Mouse (Mus musculus): ENCODE data around the gene Aifm1. TPM values are rescaled to one million over a fixed set of nuclear protein-coding genes. Genes with fewer than 3 reads are reported as not detected.

The Aifm1 gene
- polyA plus RNA-seq, 1 experiment from 2014 or later: 45.9 TPM

DNA sequence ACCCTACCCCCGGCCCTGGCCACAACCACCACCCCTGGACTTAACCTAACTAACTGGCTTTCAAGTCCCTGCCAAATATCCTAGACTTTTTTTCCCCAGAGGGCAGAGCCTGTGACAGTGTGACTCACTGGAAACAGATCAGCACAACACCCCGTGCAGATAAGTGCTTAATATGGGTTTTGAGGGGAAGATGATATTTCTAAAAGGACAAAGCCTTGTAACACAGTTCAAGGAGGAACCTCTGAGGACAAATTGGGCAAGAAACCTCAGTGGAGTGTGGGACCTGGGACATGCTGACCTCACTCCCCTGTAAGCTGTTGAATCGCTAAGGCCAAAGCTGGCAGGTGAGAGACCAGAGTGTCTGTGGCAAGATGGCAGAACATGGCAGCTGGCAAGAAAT, 8.3 kb upstream of the Aifm1 start:
- Histone ChIP-seq H3K36me3 (ENCODE audit: control insufficient read depth, insufficient read depth, low read length) (no peaks in the 10 kb centered on the region), H3K27me3 (ENCODE audit: control insufficient read depth, insufficient read depth, low read length) (no peaks in the 10 kb centered on the region), H3K4me2 (replicated peaks; ENCODE audit: low read depth) (no peak overlapping the region), H3K4me3 (ENCODE audit: low read depth, low read length) (no peak overlapping the region), H3K4me1 (replicated peaks; ENCODE audit: control insufficient read depth, insufficient read depth) (no peaks in the 10 kb centered on the region), H3K9ac (ENCODE audit: low read length) (no peak overlapping the region), H3K9me3 (ENCODE audit: control insufficient read depth, low read length) (no peaks in the 10 kb centered on the region), H3K27ac (replicated peaks) (no peak overlapping the region)
- TF ChIP-seq EP300 (optimal IDR thresholded peaks at IDR 0.05): no peak
- TF ChIP-seq CTCF (IDR thresholded peaks at IDR 0.05; ENCODE audit: low read depth): no peak
- WGBS: 82% methylated on average over 2 of the region's 3 CpGs
- ATAC-seq (ENCODE audit: low FRiP score, low TSS enrichment) (no peak), DNase-seq (ENCODE audit: low spot score) (no peak)

- 19% methylated on average over 19 of the region's 20 CpGs for WGBS
- TF ChIP-seq EP300 (optimal IDR thresholded peaks at IDR 0.05): no peak
- TF ChIP-seq CTCF (IDR thresholded peaks at IDR 0.05; ENCODE audit: low read depth): no peak
- no peak for DNase-seq (ENCODE audit: low spot score)
- Histone ChIP-seq H3K4me3 (ENCODE audit: low read depth, low read length) (peak overlapping the region; percentile 41), H3K36me3 (ENCODE audit: control insufficient read depth, insufficient read depth, low read length) (no peaks in the 10 kb centered on the region), H3K4me1 (replicated peaks; ENCODE audit: control insufficient read depth, insufficient read depth) (no peaks in the 10 kb centered on the region), H3K9ac (ENCODE audit: low read length) (peak overlapping the region; percentile 31; the same call in 1 of the 2 replicates), H3K4me2 (replicated peaks; ENCODE audit: low read depth) (peak overlapping the region; percentile 70), H3K27me3 (ENCODE audit: control insufficient read depth, insufficient read depth, low read length) (no peaks in the 10 kb centered on the region), H3K27ac (replicated peaks) (no peak overlapping the region), H3K9me3 (ENCODE audit: control insufficient read depth, low read length) (no peaks in the 10 kb centered on the region)
- ATAC-seq (ENCODE audit: low FRiP score, low TSS enrichment): no peak
Measured at GRCm38 (mm10) chrX:48519549-48520085, 6.3 kb upstream of the Aifm1 start.

DNA sequence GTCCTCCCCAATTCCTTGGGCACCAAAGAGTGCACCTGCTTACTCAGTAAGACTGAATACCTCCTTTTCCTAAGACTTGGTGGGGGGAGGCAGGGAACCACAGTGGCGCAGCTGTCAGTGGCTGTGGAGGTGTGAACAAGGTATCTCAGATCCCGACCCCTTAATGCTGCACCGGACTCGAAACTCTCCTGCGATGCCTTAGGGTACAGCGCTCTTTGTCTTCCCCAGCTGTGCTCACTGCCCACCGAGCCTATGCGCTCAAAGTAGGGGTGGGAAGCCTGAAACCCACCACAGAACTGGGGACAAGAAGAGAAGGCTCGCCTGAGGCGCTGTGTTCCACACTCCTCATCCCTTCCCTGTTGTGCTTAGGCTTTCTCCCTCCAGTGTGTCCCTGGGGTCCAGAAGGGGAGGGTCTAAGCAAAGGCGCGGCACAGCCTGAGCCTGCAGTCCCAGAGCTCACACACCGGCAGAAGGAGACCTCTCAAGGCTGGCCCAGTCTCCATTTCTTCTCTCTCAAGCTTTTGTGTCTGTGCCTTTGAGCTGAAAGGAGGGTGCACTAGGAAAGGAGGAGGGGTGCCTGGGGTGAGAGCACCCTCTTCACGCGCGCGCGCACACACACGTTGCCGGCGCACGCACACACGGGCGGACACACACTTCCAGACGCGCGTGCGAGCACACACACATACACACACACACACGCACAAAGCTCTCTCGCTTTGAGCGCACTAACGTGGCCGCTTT, 5.6 kb upstream of the Aifm1 start, which contains the start of gene Rab33a:
Gene Rab33a (plus strand): TSS at position 478 of the 741 bp plus-strand sequence.
- Histone ChIP-seq H3K4me1 (replicated peaks; ENCODE audit: control insufficient read depth, insufficient read depth) (no peaks in the 10 kb centered on the region), H3K4me3 (ENCODE audit: low read depth, low read length) (peak within 1 kb of the TSS; percentile 41), H3K9me3 (ENCODE audit: control insufficient read depth, low read length) (no peaks in the 10 kb centered on the region), H3K27me3 (ENCODE audit: control insufficient read depth, insufficient read depth, low read length) (no peaks in the 10 kb centered on the region), H3K27ac (replicated peaks) (no peak within 1 kb of the TSS), H3K36me3 (ENCODE audit: control insufficient read depth, insufficient read depth, low read length) (no peaks in the 10 kb centered on the region), H3K9ac (ENCODE audit: low read length) (peak within 1 kb of the TSS; percentile 38), H3K4me2 (replicated peaks; ENCODE audit: low read depth) (peak within 1 kb of the TSS; percentile 70)
- WGBS: 24% methylated on average over 32 of the region's 33 CpGs
- peak; percentile 19 for DNase-seq (ENCODE audit: low spot score)
- peak; percentile 60 for ATAC-seq (ENCODE audit: low FRiP score, low TSS enrichment)
- TF ChIP-seq EP300 (optimal IDR thresholded peaks at IDR 0.05): no peak
- TF ChIP-seq CTCF (IDR thresholded peaks at IDR 0.05; ENCODE audit: low read depth): no peak

DNA sequence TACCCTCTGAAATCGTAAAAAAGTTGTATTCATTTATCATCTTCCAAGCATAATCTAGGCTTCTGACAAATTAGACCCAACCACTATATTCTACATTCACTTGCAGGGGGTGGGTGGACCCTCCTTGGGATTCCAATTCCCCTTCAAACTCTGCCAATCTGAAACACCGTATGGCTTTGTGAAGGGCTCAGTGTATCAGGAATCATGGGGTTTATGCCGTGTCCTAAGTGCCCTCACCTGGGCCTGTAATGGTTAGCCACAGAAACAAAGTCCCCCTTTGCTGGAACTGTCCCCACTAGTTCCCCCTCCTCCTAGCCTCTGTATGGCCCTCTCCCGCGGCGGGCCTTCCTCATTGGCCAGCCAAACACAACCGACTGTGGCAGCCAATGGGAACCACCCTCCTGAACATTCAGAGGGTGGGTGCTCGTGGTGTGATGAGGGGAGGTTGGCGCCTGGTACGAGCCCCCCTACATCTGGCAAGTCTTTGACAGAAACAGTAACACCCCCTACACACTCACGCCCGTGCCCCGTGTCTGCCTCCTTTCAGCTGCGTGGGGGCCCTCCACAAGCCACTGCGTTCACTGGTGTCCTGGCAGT, 4.9 kb upstream of the Aifm1 start:
- Histone ChIP-seq H3K9me3 (ENCODE audit: control insufficient read depth, low read length) (no peaks in the 10 kb centered on the region), H3K27me3 (ENCODE audit: control insufficient read depth, insufficient read depth, low read length) (no peaks in the 10 kb centered on the region), H3K4me3 (ENCODE audit: low read depth, low read length) (peak overlapping the region; percentile 41), H3K4me1 (replicated peaks; ENCODE audit: control insufficient read depth, insufficient read depth) (no peaks in the 10 kb centered on the region), H3K4me2 (replicated peaks; ENCODE audit: low read depth) (peak overlapping the region; percentile 70), H3K27ac (replicated peaks) (no peak overlapping the region), H3K36me3 (ENCODE audit: control insufficient read depth, insufficient read depth, low read length) (no peaks in the 10 kb centered on the region), H3K9ac (ENCODE audit: low read length) (no peak overlapping the region)
- TF ChIP-seq EP300 (optimal IDR thresholded peaks at IDR 0.05): no peak
- TF ChIP-seq CTCF (IDR thresholded peaks at IDR 0.05; ENCODE audit: low read depth): no peak
- ATAC-seq (ENCODE audit: low FRiP score, low TSS enrichment) (peak; percentile 43), DNase-seq (ENCODE audit: low spot score) (peak; percentile 19)
- WGBS: 32% methylated on average over 15 of the region's 15 CpGs

- H3K36me3 ChIP-seq (ENCODE audit: control insufficient read depth, insufficient read depth, low read length): no peaks in the 10 kb centered on the region
- H3K9ac ChIP-seq (ENCODE audit: low read length): no peak overlapping the region
- H3K27me3 ChIP-seq (ENCODE audit: control insufficient read depth, insufficient read depth, low read length): no peaks in the 10 kb centered on the region
- 11% methylated on average over 13 of the region's 13 CpGs for WGBS
- H3K9me3 ChIP-seq (ENCODE audit: control insufficient read depth, low read length): no peaks in the 10 kb centered on the region
- H3K4me3 ChIP-seq (ENCODE audit: low read depth, low read length): peak overlapping the region; percentile 47
- DNase-seq (ENCODE audit: low spot score) (no peak), ATAC-seq (ENCODE audit: low FRiP score, low TSS enrichment) (no peak)
- no peaks in the 10 kb centered on the region for H3K4me1 ChIP-seq (replicated peaks; ENCODE audit: control insufficient read depth, insufficient read depth)
- no peak for TF ChIP-seq EP300 (optimal IDR thresholded peaks at IDR 0.05)
- H3K4me2 ChIP-seq (replicated peaks; ENCODE audit: low read depth): peak overlapping the region; percentile 53
- H3K27ac ChIP-seq (replicated peaks): no peak overlapping the region
Measured at GRCm38 (mm10) chrX:48513824-48514223, 461 bp upstream of the Aifm1 start.

GRCm38 (mm10) chrX:48493763-48494162, 19.6 kb downstream of the Aifm1 start:
- ATAC-seq (ENCODE audit: low FRiP score, low TSS enrichment) (no peak), DNase-seq (ENCODE audit: low spot score) (no peak)
- Histone ChIP-seq H3K4me2 (replicated peaks; ENCODE audit: low read depth) (no peak overlapping the region), H3K9ac (ENCODE audit: low read length) (no peak overlapping the region), H3K9me3 (ENCODE audit: control insufficient read depth, low read length) (no peaks in the 10 kb centered on the region), H3K4me1 (replicated peaks; ENCODE audit: control insufficient read depth, insufficient read depth) (no peaks in the 10 kb centered on the region), H3K27ac (replicated peaks) (no peak overlapping the region), H3K27me3 (ENCODE audit: control insufficient read depth, insufficient read depth, low read length) (no peaks in the 10 kb centered on the region), H3K4me3 (ENCODE audit: low read depth, low read length) (no peak overlapping the region), H3K36me3 (ENCODE audit: control insufficient read depth, insufficient read depth, low read length) (no peaks in the 10 kb centered on the region; the same call in 1 of the 2 replicates)
- 90% methylated on average over 8 of the region's 8 CpGs for WGBS
- no peak for TF ChIP-seq EP300 (optimal IDR thresholded peaks at IDR 0.05)
